In genomic region chr11:106684027-106684426, GRCm38 (mm10) we compare ENCODE assay signal across 23 mouse cellular contexts.
"Had no signal": no experiment of that assay in that cellular context is flagged by ENCODE, and none has a peak within 500 bp of the region (broad histone marks: within the 10 kb centered on the region; RNA-seq: fewer than 3 reads in every experiment).

No protein-coding gene starts in this region.

- H3K4me2 ChIP-seq: heart, embryonic 11.5 days; heart, embryonic 13.5 days; heart, embryonic 15.5 days; hindbrain, embryonic 13.5 days; hindbrain, embryonic 15.5 days; kidney, embryonic 15.5 days; limb, embryonic 13.5 days; limb, embryonic 15.5 days; liver, embryonic 12.5 days had no signal

- H3K36me3 ChIP-seq: heart, embryonic 15.5 days; hindbrain, embryonic 13.5 days; hindbrain, embryonic 15.5 days; kidney, embryonic 15.5 days; limb, embryonic 13.5 days; limb, embryonic 15.5 days; liver, embryonic 12.5 days had no signal

- H3K9me3 ChIP-seq: heart, embryonic 13.5 days; heart, embryonic 15.5 days; hindbrain, embryonic 13.5 days; hindbrain, embryonic 15.5 days; kidney, embryonic 15.5 days; limb, embryonic 13.5 days; limb, embryonic 15.5 days; liver, embryonic 12.5 days had no signal

- DNase-seq: forebrain, postnatal 0 days; gastrocnemius, postnatal 14 days; gastrocnemius, postnatal 36 days; heart, postnatal 36 days; kidney, adult 11 months; kidney, adult 9 months; kidney, postnatal 10 days; kidney, postnatal 36 days; layer of hippocampus, adult 9-11 months; layer of hippocampus, postnatal 36 days; left cerebral cortex, postnatal 4 days had no signal

- H3K9ac ChIP-seq: forebrain, postnatal 0 days; heart, embryonic 13.5 days; heart, embryonic 15.5 days; hindbrain, embryonic 13.5 days; hindbrain, embryonic 15.5 days; kidney, embryonic 15.5 days; limb, embryonic 13.5 days; limb, embryonic 15.5 days; liver, embryonic 12.5 days; liver, embryonic 14.5 days had no signal

- H3K27me3 ChIP-seq: heart, embryonic 13.5 days; heart, embryonic 15.5 days; hindbrain, embryonic 13.5 days; hindbrain, embryonic 15.5 days; kidney, embryonic 15.5 days; limb, embryonic 13.5 days; limb, embryonic 15.5 days; liver, embryonic 12.5 days had no signal

- H3K27ac ChIP-seq: heart, embryonic 13.5 days; heart, embryonic 15.5 days; hindbrain, embryonic 13.5 days; hindbrain, embryonic 15.5 days; hindbrain, postnatal 0 days; kidney, embryonic 15.5 days; limb, embryonic 13.5 days; limb, embryonic 15.5 days; liver, embryonic 12.5 days; liver, embryonic 14.5 days had no signal

- ATAC-seq: forebrain, postnatal 0 days; hindbrain, postnatal 0 days; intestine, embryonic 16.5 days; liver, embryonic 12.5 days had no signal

- H3K4me3 ChIP-seq: heart, embryonic 13.5 days; heart, embryonic 15.5 days; hindbrain, embryonic 13.5 days; hindbrain, embryonic 15.5 days; kidney, embryonic 15.5 days; limb, embryonic 13.5 days; limb, embryonic 15.5 days; liver, embryonic 12.5 days had no signal

- H3K4me1 ChIP-seq: hindbrain, embryonic 13.5 days; hindbrain, embryonic 15.5 days; kidney, embryonic 15.5 days; limb, embryonic 13.5 days; limb, embryonic 15.5 days; liver, embryonic 12.5 days had no signal
